Mouse (Mus musculus) stomach, postnatal 0 days (tissue): ENCODE results near the gene Fli1.

Experiments
- CTCF ChIP-seq: IDR thresholded peaks from 2 replicates; pipeline ENCODE4 v1.5.1; 2016; ENCODE audit warnings: antibody characterized with exemption, low read depth, mild to moderate bottlenecking, moderate library complexity
- EP300 ChIP-seq: optimal IDR thresholded peaks from 2 replicates; pipeline ENCODE3; 2016; ENCODE audit warnings: antibody characterized with exemption

DNA sequence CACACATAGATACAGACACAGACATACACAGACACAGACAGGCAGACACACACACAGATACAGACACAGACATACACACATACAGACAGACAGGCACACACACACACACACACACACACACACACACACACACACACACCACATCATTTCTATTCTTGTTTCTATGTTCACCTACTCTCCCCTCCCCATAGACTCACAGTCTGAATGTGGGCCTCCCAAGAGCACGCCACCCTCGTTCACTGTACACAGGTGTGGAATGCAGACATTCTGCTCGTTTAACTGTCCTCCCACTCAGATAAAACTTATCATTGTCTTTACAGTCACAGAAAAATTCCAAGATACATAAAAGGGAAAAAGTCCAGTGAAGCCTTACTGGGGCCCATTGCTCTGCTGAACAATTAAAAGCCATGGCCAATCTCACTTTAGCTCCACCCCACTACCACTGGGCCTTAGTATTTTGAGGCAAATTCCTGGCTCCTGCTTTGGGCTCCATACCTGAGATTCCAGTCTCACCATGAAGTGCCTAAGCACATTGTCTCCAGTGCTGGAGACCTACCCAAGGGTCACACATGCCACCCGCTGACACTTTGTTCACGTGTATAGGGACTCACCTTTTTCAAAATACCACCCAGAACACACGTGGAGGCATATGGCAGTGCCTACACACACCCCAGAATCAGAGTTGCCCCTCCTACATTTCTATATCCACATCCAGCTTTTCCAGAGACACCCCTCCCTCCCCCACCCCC is 98.0 kb downstream of the Fli1 start:
- no peak for TF ChIP-seq CTCF
- TF ChIP-seq EP300 = no peak
